Mouse (Mus musculus): ENCODE results near the gene Znhit2. TPM values are rescaled to one million over a fixed set of nuclear protein-coding genes. Genes with fewer than 3 reads are reported as not detected.

Gene Znhit2
- polyA plus RNA-seq, 2 experiments = 15.8 to 20.4 TPM

- Histone ChIP-seq H3K9me3 (ENCODE audit: control insufficient read depth, low read length) (no peaks in the 10 kb centered on the region), H3K27me3 (ENCODE audit: control insufficient read depth, insufficient read depth, low read length) (no peaks in the 10 kb centered on the region), H3K4me3 (ENCODE audit: insufficient read depth in 1 of 2, low read depth in 2 of 2, low read length in 2 of 2) (peak overlapping the region; percentile 74 to 89; a peak in 3 of 4 replicates), H3K9ac (replicated peaks) (peak overlapping the region; percentile 81), H3K36me3 (replicated peaks; ENCODE audit: control insufficient read depth, insufficient read depth, low read depth) (peaks cover 5% of the 10 kb centered on the region), H3K4me2 (ENCODE audit: low read depth) (peak overlapping the region; percentile 90), H3K4me1 (replicated peaks; ENCODE audit: control insufficient read depth in 2 of 2, insufficient read depth in 2 of 2, low read length in 1 of 2) (peaks cover 23 to 41% of the 10 kb centered on the region in 2 experiments), H3K27ac (peak overlapping the region; percentile 85)
- WGBS (ENCODE audit: insufficient replicate concordance) = 49% methylated on average over 7 of the region's 7 CpGs
- TF ChIP-seq CTCF (IDR thresholded peaks at IDR 0.05; ENCODE audit: low read depth) = peak; percentile 44
- no peak for TF ChIP-seq EP300 (IDR thresholded peaks at IDR 0.05; ENCODE audit: low read depth)
- no peak for DNase-seq (ENCODE audit: low read depth in 3 of 3, low spot score in 3 of 3)
- ATAC-seq (ENCODE audit: insufficient read depth) = no peak
These were observed 44.5 kb upstream of the Znhit2 start for GRCm38 (mm10) chr19:6016532-6016931.

- peak overlapping the region; percentile 58 for H3K27ac ChIP-seq
- peak overlapping the region; percentile 57 for H3K4me2 ChIP-seq (ENCODE audit: low read depth)
- WGBS (ENCODE audit: insufficient replicate concordance) = 20% methylated on average over 15 of the region's 15 CpGs
- peak overlapping the region; percentile 30 to 33 for H3K4me3 ChIP-seq (ENCODE audit: insufficient read depth in 1 of 2, low read depth in 2 of 2, low read length in 2 of 2)
- H3K9me3 ChIP-seq (ENCODE audit: control insufficient read depth, low read length) = no peaks in the 10 kb centered on the region
- DNase-seq (ENCODE audit: low read depth in 3 of 3, low spot score in 3 of 3) (peak; percentile 82 to 85 (median 82)), ATAC-seq (ENCODE audit: insufficient read depth) (peak; percentile 33)
- H3K36me3 ChIP-seq (replicated peaks; ENCODE audit: control insufficient read depth, insufficient read depth, low read depth) = no peaks in the 10 kb centered on the region
- TF ChIP-seq EP300 (IDR thresholded peaks at IDR 0.05; ENCODE audit: low read depth) (peak; percentile 34; the same call in 1 of the 2 replicates), CTCF (IDR thresholded peaks at IDR 0.05; ENCODE audit: low read depth) (peak; percentile 98)
- H3K9ac ChIP-seq (replicated peaks) = peak overlapping the region; percentile 47
- H3K4me1 ChIP-seq (replicated peaks; ENCODE audit: control insufficient read depth in 2 of 2, insufficient read depth in 2 of 2, low read length in 1 of 2) = peaks cover 23 to 43% of the 10 kb centered on the region in 2 experiments
- no peaks in the 10 kb centered on the region for H3K27me3 ChIP-seq (ENCODE audit: control insufficient read depth, insufficient read depth, low read length)
These were observed 42.6 kb upstream of the Znhit2 start for GRCm38 (mm10) chr19:6018142-6019089.

GRCm38 (mm10) chr19:6020276-6020675 is 40.7 kb upstream of the Znhit2 start:
- no peaks in the 10 kb centered on the region for H3K9me3 ChIP-seq (ENCODE audit: control insufficient read depth, low read length)
- no peak overlapping the region for H3K4me2 ChIP-seq (ENCODE audit: low read depth)
- H3K4me3 ChIP-seq (ENCODE audit: insufficient read depth in 1 of 2, low read depth in 2 of 2, low read length in 2 of 2) = no peak overlapping the region
- no peaks in the 10 kb centered on the region for H3K27me3 ChIP-seq (ENCODE audit: control insufficient read depth, insufficient read depth, low read length)
- H3K27ac ChIP-seq = no peak overlapping the region
- TF ChIP-seq EP300 (IDR thresholded peaks at IDR 0.05; ENCODE audit: low read depth) (no peak), CTCF (IDR thresholded peaks at IDR 0.05; ENCODE audit: low read depth) (peak; percentile 29; the same call in 1 of the 2 replicates)
- H3K9ac ChIP-seq (replicated peaks) = 0 out of 2 replicates have a peak overlapping the region, but pooled peaks have one; percentile 13
- no peak for ATAC-seq (ENCODE audit: insufficient read depth)
- H3K36me3 ChIP-seq (replicated peaks; ENCODE audit: control insufficient read depth, insufficient read depth, low read depth) = no peaks in the 10 kb centered on the region
- WGBS (ENCODE audit: insufficient replicate concordance) = 24% methylated on average over 3 of the region's 3 CpGs
- no peak for DNase-seq (ENCODE audit: low read depth in 3 of 3, low spot score in 3 of 3)
- H3K4me1 ChIP-seq (replicated peaks; ENCODE audit: control insufficient read depth in 2 of 2, insufficient read depth in 2 of 2, low read length in 1 of 2) = peaks cover 16 to 30% of the 10 kb centered on the region in 2 experiments

GRCm38 (mm10) chr19:6023059-6023458 is 37.9 kb upstream of the Znhit2 start:
- Histone ChIP-seq H3K27me3 (ENCODE audit: control insufficient read depth, insufficient read depth, low read length) (no peaks in the 10 kb centered on the region), H3K27ac (no peak overlapping the region), H3K9me3 (ENCODE audit: control insufficient read depth, low read length) (no peaks in the 10 kb centered on the region), H3K36me3 (replicated peaks; ENCODE audit: control insufficient read depth, insufficient read depth, low read depth) (no peaks in the 10 kb centered on the region), H3K4me1 (replicated peaks; ENCODE audit: control insufficient read depth in 2 of 2, insufficient read depth in 2 of 2, low read length in 1 of 2) (peaks cover 5 to 12% of the 10 kb centered on the region in 2 experiments), H3K4me2 (ENCODE audit: low read depth) (no peak overlapping the region), H3K9ac (replicated peaks) (no peak overlapping the region), H3K4me3 (ENCODE audit: insufficient read depth in 1 of 2, low read depth in 2 of 2, low read length in 2 of 2) (no peak overlapping the region)
- no peak for DNase-seq (ENCODE audit: low read depth in 3 of 3, low spot score in 3 of 3)
- ATAC-seq (ENCODE audit: insufficient read depth) = no peak
- WGBS (ENCODE audit: insufficient replicate concordance) = 69% methylated on average over 8 of the region's 8 CpGs
- TF ChIP-seq CTCF (IDR thresholded peaks at IDR 0.05; ENCODE audit: low read depth) = no peak
- TF ChIP-seq EP300 (IDR thresholded peaks at IDR 0.05; ENCODE audit: low read depth) = no peak

- TF ChIP-seq EP300 (IDR thresholded peaks at IDR 0.05; ENCODE audit: low read depth) (no peak), CTCF (IDR thresholded peaks at IDR 0.05; ENCODE audit: low read depth) (no peak)
- no peak overlapping the region for H3K27ac ChIP-seq
- peaks cover 0 to 6% of the 10 kb centered on the region in 2 experiments; a peak in 3 of 4 replicates for H3K4me1 ChIP-seq (replicated peaks; ENCODE audit: control insufficient read depth in 2 of 2, insufficient read depth in 2 of 2, low read length in 1 of 2)
- no peak for DNase-seq (ENCODE audit: low read depth in 3 of 3, low spot score in 3 of 3)
- ATAC-seq (ENCODE audit: insufficient read depth) = no peak
- H3K36me3 ChIP-seq (replicated peaks; ENCODE audit: control insufficient read depth, insufficient read depth, low read depth) = no peaks in the 10 kb centered on the region
- WGBS (ENCODE audit: insufficient replicate concordance) = 63% methylated on average over 7 of the region's 7 CpGs
- no peak overlapping the region for H3K9ac ChIP-seq (replicated peaks)
- H3K27me3 ChIP-seq (ENCODE audit: control insufficient read depth, insufficient read depth, low read length) = no peaks in the 10 kb centered on the region
- no peaks in the 10 kb centered on the region for H3K9me3 ChIP-seq (ENCODE audit: control insufficient read depth, low read length)
- H3K4me3 ChIP-seq (ENCODE audit: insufficient read depth in 1 of 2, low read depth in 2 of 2, low read length in 2 of 2) = no peak overlapping the region
- no peak overlapping the region for H3K4me2 ChIP-seq (ENCODE audit: low read depth)
These were observed 37.1 kb upstream of the Znhit2 start for GRCm38 (mm10) chr19:6023930-6024329.

Data from liver, embryonic 14.5 days (tissue).